Mouse (Mus musculus) embryonic facial prominence, embryonic 14.5 days (tissue): ENCODE measurements around the gene Sept5. TPM values are rescaled to one million over a fixed set of nuclear protein-coding genes. Genes with fewer than 3 reads are reported as not detected.
A peak's percentile ranks its signal among the peaks of the same experiment; 100 is the strongest.

Source experiments
- ATAC-seq: fragments of 200-750 bp; cut with Nextera tagmentation; 2 replicates; pipeline ENCODE4 v1.8.0; 2017; ENCODE audit warnings: low read depth, moderate number of reproducible peaks, moderate TSS enrichment
- DNase-seq: peaks from one replicate; pipeline ENCODE4 v3.0.0-alpha.2; 2015; ENCODE audit warnings: low spot score
- H3K27ac ChIP-seq: fragments of 300-500 bp; sonication (generic); replicated peaks from 2 replicates; pipeline ENCODE4 v1.5.1; 2014; ENCODE audit warnings: low read depth, mild to moderate bottlenecking, low read length, moderate library complexity
- H3K27me3 ChIP-seq: fragments of 300-500 bp; sonication (generic); replicated peaks from 2 replicates; pipeline ENCODE4 v1.6.1; 2014; ENCODE audit warnings: low read length; ENCODE audit not compliant: control insufficient read depth, insufficient read depth
- H3K36me3 ChIP-seq: fragments of 300-500 bp; sonication (generic); 2 replicates; pipeline ENCODE4 v1.6.1; 2014; ENCODE audit warnings: low read length, mixed read lengths; ENCODE audit not compliant: control insufficient read depth, insufficient read depth
- H3K4me1 ChIP-seq: fragments of 300-500 bp; sonication (generic); 2 replicates; pipeline ENCODE4 v1.6.1; 2014; ENCODE audit warnings: antibody characterized with exemption, low read length; ENCODE audit not compliant: control insufficient read depth, insufficient read depth
- H3K4me2 ChIP-seq: fragments of 300-500 bp; sonication (generic); 2 replicates; pipeline ENCODE4 v1.6.1; 2014; ENCODE audit warnings: low read depth, mild to moderate bottlenecking, low read length, moderate library complexity, mixed read lengths
- H3K4me3 ChIP-seq: fragments of 300-500 bp; sonication (generic); 2 replicates; pipeline ENCODE4 v1.5.1; 2014; ENCODE audit warnings: low read depth, mild to moderate bottlenecking, low read length
- H3K9ac ChIP-seq: fragments of 300-500 bp; sonication (generic); 2 replicates; pipeline ENCODE4 v1.6.1; 2014; ENCODE audit warnings: low read depth, mild to moderate bottlenecking, low read length, moderate library complexity, mixed read lengths
- H3K9me3 ChIP-seq: fragments of 300-500 bp; sonication (generic); 2 replicates; pipeline ENCODE4 v1.6.1; 2016; ENCODE audit warnings: low read length; ENCODE audit not compliant: control insufficient read depth
- WGBS: fragments of 180-500 bp; shearing (Covaris S2); extraction: QIAGEN DNeasy Blood & Tissue Kit; methylation state at CpG from one replicate; pipeline ENCODE4 v1.1.7; 2014; 5-methylcytosine and 5-hydroxymethylcytosine counted together
- polyA plus RNA-seq: library from polyadenylated mRNA; unstranded; fragments of >200 nt; fragmentation: Nextera tagmentation; extraction: Ambion mirVana; gene quantifications from 2 replicates; pipeline ENCODE4 v1.2.1, GENCODE M21; 2014

Sept5 gene
- polyA plus RNA-seq, 1 experiment from 2014 or later: 34.1 TPM

DNA sequence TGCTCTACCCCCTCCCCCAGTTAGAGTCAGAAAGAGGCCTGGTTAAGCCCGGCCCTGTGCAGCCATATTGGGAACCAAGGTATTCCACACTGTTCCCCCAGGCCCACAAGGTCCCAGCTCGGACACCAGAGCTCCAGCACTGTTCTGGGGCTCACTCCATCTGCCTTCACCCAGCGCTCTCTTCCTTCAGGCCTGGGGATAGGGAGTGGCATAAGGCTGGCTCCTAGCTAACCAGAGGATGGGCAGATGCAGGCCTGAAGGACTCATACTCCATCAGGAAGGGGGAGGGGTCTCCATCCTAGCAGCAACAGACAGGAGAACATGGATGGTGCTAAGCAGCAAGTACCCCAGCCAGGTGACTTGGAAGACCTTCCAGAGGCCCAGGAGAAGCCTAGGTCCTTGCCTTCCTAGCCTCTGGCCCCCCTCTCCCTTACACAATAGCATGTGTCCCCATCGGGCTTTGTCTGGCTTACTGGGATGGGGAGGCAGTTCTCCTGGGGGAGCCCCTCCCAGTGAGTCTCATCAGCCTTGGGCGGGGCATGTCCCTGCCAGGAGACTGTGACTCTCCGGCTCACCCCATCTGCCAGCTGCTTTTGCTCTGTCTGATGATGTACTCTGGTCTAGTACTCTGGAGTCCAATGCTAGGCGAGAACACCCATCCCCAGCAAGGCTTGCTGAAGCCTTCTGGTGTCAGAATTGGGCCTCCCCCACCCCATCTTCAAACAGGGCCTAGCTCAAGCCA lies 1.4 kb downstream of the Sept5 start:
- no peak for ATAC-seq
- Histone ChIP-seq H3K27ac (no peak overlapping the region), H3K36me3 (peaks cover 18% of the 10 kb centered on the region), H3K27me3 (peaks cover 27% of the 10 kb centered on the region), H3K4me3 (peak overlapping the region; percentile 82), H3K9me3 (no peaks in the 10 kb centered on the region), H3K9ac (peak overlapping the region; percentile 88), H3K4me2 (peak overlapping the region; percentile 75), H3K4me1 (peaks cover 30% of the 10 kb centered on the region)
- 69% methylated on average over 7 of the region's 7 CpGs for WGBS
- no peak for DNase-seq

DNA sequence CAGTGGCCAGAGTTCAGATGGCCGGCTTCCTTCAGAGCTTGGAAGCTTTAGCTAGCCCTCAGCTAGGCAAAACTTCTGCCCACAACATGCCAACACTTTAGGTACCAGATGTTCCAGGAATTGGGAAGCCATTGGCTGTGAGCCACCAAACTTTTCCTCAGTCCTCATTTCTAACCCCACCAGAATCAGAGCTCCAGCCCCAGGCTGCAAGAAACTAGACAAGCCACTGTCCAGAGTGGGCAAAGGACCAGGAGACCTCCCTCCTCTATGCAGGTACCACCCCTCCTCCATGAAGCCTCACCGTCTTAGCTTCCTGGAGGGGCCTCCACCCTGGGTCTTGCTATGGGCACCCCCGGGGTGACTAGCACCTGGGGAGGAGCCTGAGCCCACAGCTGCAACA lies 2.6 kb downstream of the Sept5 start:
- Histone ChIP-seq H3K9ac (0 out of 2 replicates have a peak overlapping the region, but pooled peaks have one; percentile 65), H3K27me3 (peaks cover 39% of the 10 kb centered on the region), H3K9me3 (no peaks in the 10 kb centered on the region), H3K27ac (no peak overlapping the region), H3K36me3 (peaks cover 30% of the 10 kb centered on the region), H3K4me3 (peak overlapping the region; percentile 82), H3K4me1 (peaks cover 30% of the 10 kb centered on the region), H3K4me2 (peak overlapping the region; percentile 75)
- WGBS: 35% methylated on average over 2 of the region's 3 CpGs
- DNase-seq (no peak), ATAC-seq (no peak)

- WGBS: 0% methylated on average over 21 of the region's 65 CpGs
- peak within 1 kb of the TSS; percentile 82 for H3K4me3 ChIP-seq
- no peak within 1 kb of the TSS for H3K27ac ChIP-seq
- DNase-seq (peak; percentile 82), ATAC-seq (peak; percentile 55)
- H3K27me3 ChIP-seq: peaks cover 47% of the 10 kb centered on the region
- no peaks in the 10 kb centered on the region for H3K9me3 ChIP-seq
- H3K4me2 ChIP-seq: peak within 1 kb of the TSS; percentile 75
- H3K4me1 ChIP-seq: peaks cover 32% of the 10 kb centered on the region
- H3K36me3 ChIP-seq: peaks cover 33% of the 10 kb centered on the region
- H3K9ac ChIP-seq: peak within 1 kb of the TSS; percentile 65
Measured at GRCm38 (mm10) chr16:18626376-18626878, 3.3 kb downstream of the Sept5 start, which contains the start of gene Gm49601. Gm49601 (minus strand) TSS chr16:18626427.

- H3K36me3 ChIP-seq: peaks cover 33% of the 10 kb centered on the region
- DNase-seq: no peak
- peak overlapping the region; percentile 75 for H3K4me2 ChIP-seq
- 19% methylated on average over 21 of the region's 26 CpGs for WGBS
- H3K27ac ChIP-seq: no peak overlapping the region
- H3K9ac ChIP-seq: peak overlapping the region; percentile 65
- H3K9me3 ChIP-seq: no peaks in the 10 kb centered on the region
- peaks cover 52% of the 10 kb centered on the region for H3K27me3 ChIP-seq
- peaks cover 36% of the 10 kb centered on the region for H3K4me1 ChIP-seq
- peak overlapping the region; percentile 82 for H3K4me3 ChIP-seq
- ATAC-seq: no peak
Measured at GRCm38 (mm10) chr16:18625791-18626311, 3.9 kb downstream of the Sept5 start.

DNA sequence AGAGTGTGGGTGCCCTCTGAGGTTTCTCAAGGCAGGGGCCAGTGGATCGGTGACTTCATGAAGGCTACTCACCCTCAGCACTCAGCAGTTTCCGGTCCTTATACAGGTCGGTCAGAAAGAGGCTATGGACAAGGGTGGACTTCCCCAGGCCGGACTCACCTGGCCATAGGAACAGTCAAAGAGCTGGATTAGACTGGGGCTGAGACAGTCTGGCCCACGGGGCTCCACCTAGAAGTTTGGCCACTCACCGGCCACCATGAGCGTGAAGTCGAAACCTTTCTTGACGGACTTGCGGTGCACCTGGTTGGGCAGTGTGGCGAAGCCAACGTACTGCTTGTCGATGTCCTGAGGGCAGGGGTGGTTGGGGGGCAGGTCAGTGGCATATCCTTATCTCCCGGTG lies 4.7 kb downstream of the Sept5 start:
- DNase-seq (no peak), ATAC-seq (no peak)
- WGBS: 58% methylated on average over 13 of the region's 14 CpGs
- Histone ChIP-seq H3K27me3 (peaks cover 60% of the 10 kb centered on the region), H3K9ac (no peak overlapping the region), H3K36me3 (peaks cover 33% of the 10 kb centered on the region), H3K4me2 (no peak overlapping the region), H3K4me3 (no peak overlapping the region), H3K9me3 (no peaks in the 10 kb centered on the region), H3K4me1 (peaks cover 36% of the 10 kb centered on the region), H3K27ac (no peak overlapping the region)

- no peak overlapping the region for H3K4me3 ChIP-seq
- no peak overlapping the region for H3K9ac ChIP-seq
- H3K4me2 ChIP-seq: no peak overlapping the region
- H3K27ac ChIP-seq: no peak overlapping the region
- no peak for DNase-seq
- peaks cover 33% of the 10 kb centered on the region for H3K36me3 ChIP-seq
- peaks cover 65% of the 10 kb centered on the region for H3K27me3 ChIP-seq
- WGBS: 50% methylated on average over 15 of the region's 15 CpGs
- peaks cover 36% of the 10 kb centered on the region for H3K4me1 ChIP-seq
- no peak for ATAC-seq
- no peaks in the 10 kb centered on the region for H3K9me3 ChIP-seq
Measured at GRCm38 (mm10) chr16:18624641-18625040, 5.1 kb downstream of the Sept5 start.

DNA sequence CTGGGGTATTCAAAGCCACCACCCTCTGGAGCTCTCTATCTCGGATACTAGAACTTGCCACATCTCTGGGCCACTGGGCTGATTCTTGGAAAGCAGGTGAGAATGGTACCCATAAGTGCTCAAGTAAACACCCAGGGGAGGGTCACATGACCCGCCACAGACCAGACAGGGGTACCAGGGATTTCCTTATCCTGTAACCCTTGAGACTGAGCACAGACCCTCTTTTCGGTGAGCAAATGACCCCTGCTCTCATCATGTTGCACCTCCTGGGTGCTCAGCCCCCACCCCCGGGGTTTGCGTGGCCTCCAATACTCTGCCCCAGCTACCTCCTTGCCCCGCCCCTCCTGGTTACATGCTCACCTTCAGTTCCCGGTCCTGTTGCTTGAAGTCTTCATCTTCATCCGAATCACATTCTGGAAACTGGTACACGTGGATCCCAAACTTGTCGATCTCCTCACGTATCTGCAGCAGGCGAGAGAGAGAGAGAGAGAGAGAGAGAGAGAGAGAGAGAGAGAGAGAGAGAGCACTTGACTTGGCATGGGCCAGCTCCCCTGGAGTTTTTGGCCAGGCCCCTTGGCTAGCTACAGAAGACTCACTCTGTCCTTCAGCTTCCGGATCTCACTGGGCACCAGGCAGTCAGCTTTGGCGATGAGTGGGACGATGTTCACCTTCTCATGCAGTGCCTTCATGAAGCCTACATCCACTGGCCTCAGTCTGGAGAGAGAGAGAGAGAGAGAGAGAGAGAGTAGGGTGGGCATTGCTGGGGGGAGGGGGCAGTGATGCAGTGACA lies 5.8 kb downstream of the Sept5 start:
- no peak overlapping the region for H3K4me2 ChIP-seq
- no peak overlapping the region for H3K9ac ChIP-seq
- no peak overlapping the region for H3K27ac ChIP-seq
- DNase-seq (no peak), ATAC-seq (no peak)
- H3K4me3 ChIP-seq: no peak overlapping the region
- H3K9me3 ChIP-seq: no peaks in the 10 kb centered on the region
- H3K27me3 ChIP-seq: peaks cover 72% of the 10 kb centered on the region
- 56% methylated on average over 15 of the region's 15 CpGs for WGBS
- peaks cover 34% of the 10 kb centered on the region for H3K4me1 ChIP-seq
- peaks cover 33% of the 10 kb centered on the region for H3K36me3 ChIP-seq

- Histone ChIP-seq H3K4me3 (no peak overlapping the region), H3K27me3 (peaks cover 80% of the 10 kb centered on the region), H3K36me3 (peaks cover 33% of the 10 kb centered on the region), H3K9me3 (no peaks in the 10 kb centered on the region), H3K27ac (no peak overlapping the region), H3K9ac (no peak overlapping the region), H3K4me1 (peaks cover 26% of the 10 kb centered on the region), H3K4me2 (no peak overlapping the region)
- DNase-seq (no peak), ATAC-seq (no peak)
- WGBS: 55% methylated on average over 29 of the region's 29 CpGs
Measured at GRCm38 (mm10) chr16:18622916-18623750, 6.6 kb downstream of the Sept5 start.
